Mouse (Mus musculus): ENCODE measurements at regions not wholly inside any gene's neighbourhood (a gene's known extent, or its start where the extent isn't known, plus 50 kb on each side); places are given as distances from the start of the nearest gene placed in this dataset.

DNA sequence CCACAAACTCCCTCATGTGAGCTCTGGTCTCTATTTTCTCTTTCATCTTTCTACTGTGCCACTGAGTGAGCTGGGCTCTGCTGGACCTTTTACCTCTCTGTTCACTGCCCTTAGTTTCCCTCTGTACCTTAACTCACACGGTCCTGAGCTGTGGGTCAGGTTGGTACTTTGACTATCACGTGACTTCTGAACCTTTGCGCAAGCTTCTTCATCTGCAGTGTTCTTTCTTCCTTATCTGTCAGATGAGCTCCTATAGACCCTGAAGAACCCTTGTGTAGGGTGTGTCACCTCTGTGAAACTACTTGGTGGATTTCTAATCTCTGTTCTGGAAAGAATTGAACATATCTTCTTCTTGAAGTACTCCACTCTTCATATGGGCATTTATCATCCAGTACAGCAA, 279.3 kb downstream of the Rps24 start:
- H3K36me3 ChIP-seq (ENCODE audit: control insufficient read depth, insufficient read depth, low read length), result no peaks in the 10 kb centered on the region
- no peaks in the 10 kb centered on the region for H3K9me3 ChIP-seq (ENCODE audit: control insufficient read depth, low read length)
- H3K4me2 ChIP-seq (ENCODE audit: low read depth, low read length), result no peak overlapping the region
- no peak overlapping the region for H3K4me3 ChIP-seq (ENCODE audit: low read length)
- no peaks in the 10 kb centered on the region for H3K27me3 ChIP-seq (replicated peaks; ENCODE audit: control insufficient read depth, insufficient read depth, low read length)
- 0 out of 2 replicates have a peak, but pooled peaks cover 2% of the 10 kb centered on the region for H3K4me1 ChIP-seq (ENCODE audit: control insufficient read depth, insufficient read depth, low read length)
- no peak overlapping the region for H3K27ac ChIP-seq (ENCODE audit: low read length)
- peak; percentile 72 for ATAC-seq
- H3K9ac ChIP-seq (ENCODE audit: low read depth, low read length), result no peak overlapping the region
- WGBS, result 62% methylated on average over 3 of the region's 3 CpGs

DNA sequence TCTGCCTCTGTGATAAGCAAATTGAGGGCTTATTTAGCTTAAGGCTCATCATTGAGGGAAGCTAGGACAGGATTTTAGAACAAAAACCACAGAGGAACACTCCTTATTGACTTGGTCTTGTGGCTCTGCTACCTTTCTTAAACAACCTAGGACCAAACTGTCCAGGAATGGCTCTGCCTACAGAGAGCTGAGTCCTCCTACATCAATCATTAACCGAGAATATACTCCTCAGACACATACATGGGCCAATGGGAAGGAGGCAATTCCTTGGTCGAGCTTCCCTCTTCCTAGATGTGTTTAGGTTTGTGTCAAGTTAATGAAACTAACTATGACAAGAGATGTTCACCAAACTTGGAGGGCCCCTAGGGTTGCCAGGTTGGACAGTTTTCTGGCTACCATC, 279.8 kb downstream of the Rps24 start:
- H3K9me3 ChIP-seq (ENCODE audit: control insufficient read depth, low read length), result no peaks in the 10 kb centered on the region
- H3K4me3 ChIP-seq (ENCODE audit: low read length), result no peak overlapping the region
- no peak overlapping the region for H3K4me2 ChIP-seq (ENCODE audit: low read depth, low read length)
- peak; percentile 66 for ATAC-seq
- H3K36me3 ChIP-seq (ENCODE audit: control insufficient read depth, insufficient read depth, low read length), result no peaks in the 10 kb centered on the region
- 49% methylated on average over 2 of the region's 2 CpGs for WGBS
- H3K27me3 ChIP-seq (replicated peaks; ENCODE audit: control insufficient read depth, insufficient read depth, low read length), result no peaks in the 10 kb centered on the region
- no peak overlapping the region for H3K27ac ChIP-seq (ENCODE audit: low read length)
- H3K4me1 ChIP-seq (ENCODE audit: control insufficient read depth, insufficient read depth, low read length), result 0 out of 2 replicates have a peak, but pooled peaks cover 2% of the 10 kb centered on the region
- no peak overlapping the region for H3K9ac ChIP-seq (ENCODE audit: low read depth, low read length)

DNA sequence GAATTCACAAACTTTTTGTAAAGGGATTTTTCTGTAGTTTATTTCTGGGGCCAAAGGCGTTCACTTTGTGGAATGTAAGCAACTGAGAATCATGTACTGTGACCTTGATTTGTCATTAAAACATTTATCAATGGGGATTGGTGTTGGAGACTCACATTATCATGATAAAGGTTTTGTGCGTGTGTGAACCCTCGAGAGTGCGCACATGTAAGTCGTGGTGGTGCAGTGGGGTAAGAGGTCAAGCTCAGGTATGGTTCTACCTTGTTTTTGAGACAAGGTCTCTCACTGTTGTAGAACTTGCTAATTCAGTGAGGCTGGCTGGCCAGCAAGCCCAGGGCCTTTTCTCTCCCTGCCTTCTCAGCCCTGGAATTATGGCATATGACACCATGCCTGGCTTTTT, 280.4 kb downstream of the Rps24 start:
- H3K27ac ChIP-seq (ENCODE audit: low read length), result no peak overlapping the region
- no peak overlapping the region for H3K4me3 ChIP-seq (ENCODE audit: low read length)
- no peaks in the 10 kb centered on the region for H3K36me3 ChIP-seq (ENCODE audit: control insufficient read depth, insufficient read depth, low read length)
- H3K4me2 ChIP-seq (ENCODE audit: low read depth, low read length), result no peak overlapping the region
- H3K9ac ChIP-seq (ENCODE audit: low read depth, low read length), result no peak overlapping the region
- no peaks in the 10 kb centered on the region for H3K9me3 ChIP-seq (ENCODE audit: control insufficient read depth, low read length)
- H3K4me1 ChIP-seq (ENCODE audit: control insufficient read depth, insufficient read depth, low read length), result 0 out of 2 replicates have a peak, but pooled peaks cover 5% of the 10 kb centered on the region
- no peaks in the 10 kb centered on the region for H3K27me3 ChIP-seq (replicated peaks; ENCODE audit: control insufficient read depth, insufficient read depth, low read length)
- ATAC-seq, result no peak
- WGBS, result 79% methylated on average over 5 of the region's 5 CpGs

DNA sequence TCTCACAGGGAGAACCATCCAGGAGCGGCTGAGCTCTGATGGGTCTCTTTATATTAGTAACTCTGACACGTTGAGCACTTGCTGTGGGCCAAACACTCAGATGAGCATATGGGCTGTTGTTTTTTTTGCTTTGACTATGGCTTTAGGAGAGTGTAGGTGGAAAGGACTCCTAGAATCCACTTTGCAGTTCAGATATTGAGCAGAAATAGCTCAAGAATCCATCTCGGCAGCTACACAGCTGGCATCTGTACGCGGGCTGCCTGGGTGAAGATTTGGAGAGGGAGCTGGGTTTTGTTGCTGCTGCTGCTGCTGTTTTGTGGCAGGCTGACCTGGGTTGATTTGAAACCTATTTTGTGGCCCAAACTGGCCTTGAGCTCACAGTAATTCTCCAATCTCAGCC, 281.0 kb downstream of the Rps24 start:
- no peak overlapping the region for H3K9ac ChIP-seq (ENCODE audit: low read depth, low read length)
- H3K36me3 ChIP-seq (ENCODE audit: control insufficient read depth, insufficient read depth, low read length), result no peaks in the 10 kb centered on the region
- ATAC-seq, result no peak
- H3K27me3 ChIP-seq (replicated peaks; ENCODE audit: control insufficient read depth, insufficient read depth, low read length), result no peaks in the 10 kb centered on the region
- 0 out of 2 replicates have a peak, but pooled peaks cover 5% of the 10 kb centered on the region for H3K4me1 ChIP-seq (ENCODE audit: control insufficient read depth, insufficient read depth, low read length)
- H3K4me3 ChIP-seq (ENCODE audit: low read length), result no peak overlapping the region
- 79% methylated on average over 5 of the region's 5 CpGs for WGBS
- no peak overlapping the region for H3K4me2 ChIP-seq (ENCODE audit: low read depth, low read length)
- H3K9me3 ChIP-seq (ENCODE audit: control insufficient read depth, low read length), result no peaks in the 10 kb centered on the region
- no peak overlapping the region for H3K27ac ChIP-seq (ENCODE audit: low read length)

DNA sequence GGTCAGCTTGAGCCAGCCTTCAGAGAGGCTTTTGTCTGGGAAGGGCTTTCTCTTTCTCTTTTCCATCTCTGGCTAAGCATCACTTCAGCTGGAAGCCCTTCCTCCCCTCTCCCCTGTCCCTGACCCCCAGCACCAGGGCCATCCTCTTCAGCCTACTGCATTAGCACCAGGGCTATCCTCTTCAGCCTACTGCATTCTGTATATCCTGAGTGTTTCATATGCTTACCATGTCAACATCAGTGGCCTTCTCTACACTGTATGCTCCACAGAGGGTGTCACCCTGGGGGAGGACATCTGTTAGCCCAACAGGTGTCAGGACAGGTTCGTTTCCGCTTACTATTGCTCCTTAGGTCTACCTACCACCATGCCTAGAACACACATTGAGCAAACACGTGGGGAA, 282.5 kb downstream of the Rps24 start:
- 56% methylated on average over 3 of the region's 3 CpGs for WGBS
- H3K4me1 ChIP-seq (ENCODE audit: control insufficient read depth, insufficient read depth, low read length), result 0 out of 2 replicates have a peak, but pooled peaks cover 5% of the 10 kb centered on the region
- H3K4me3 ChIP-seq (ENCODE audit: low read length), result no peak overlapping the region
- H3K27me3 ChIP-seq (replicated peaks; ENCODE audit: control insufficient read depth, insufficient read depth, low read length), result no peaks in the 10 kb centered on the region
- no peaks in the 10 kb centered on the region for H3K9me3 ChIP-seq (ENCODE audit: control insufficient read depth, low read length)
- no peak overlapping the region for H3K27ac ChIP-seq (ENCODE audit: low read length)
- ATAC-seq, result no peak
- H3K9ac ChIP-seq (ENCODE audit: low read depth, low read length), result no peak overlapping the region
- H3K36me3 ChIP-seq (ENCODE audit: control insufficient read depth, insufficient read depth, low read length), result no peaks in the 10 kb centered on the region
- H3K4me2 ChIP-seq (ENCODE audit: low read depth, low read length), result no peak overlapping the region

DNA sequence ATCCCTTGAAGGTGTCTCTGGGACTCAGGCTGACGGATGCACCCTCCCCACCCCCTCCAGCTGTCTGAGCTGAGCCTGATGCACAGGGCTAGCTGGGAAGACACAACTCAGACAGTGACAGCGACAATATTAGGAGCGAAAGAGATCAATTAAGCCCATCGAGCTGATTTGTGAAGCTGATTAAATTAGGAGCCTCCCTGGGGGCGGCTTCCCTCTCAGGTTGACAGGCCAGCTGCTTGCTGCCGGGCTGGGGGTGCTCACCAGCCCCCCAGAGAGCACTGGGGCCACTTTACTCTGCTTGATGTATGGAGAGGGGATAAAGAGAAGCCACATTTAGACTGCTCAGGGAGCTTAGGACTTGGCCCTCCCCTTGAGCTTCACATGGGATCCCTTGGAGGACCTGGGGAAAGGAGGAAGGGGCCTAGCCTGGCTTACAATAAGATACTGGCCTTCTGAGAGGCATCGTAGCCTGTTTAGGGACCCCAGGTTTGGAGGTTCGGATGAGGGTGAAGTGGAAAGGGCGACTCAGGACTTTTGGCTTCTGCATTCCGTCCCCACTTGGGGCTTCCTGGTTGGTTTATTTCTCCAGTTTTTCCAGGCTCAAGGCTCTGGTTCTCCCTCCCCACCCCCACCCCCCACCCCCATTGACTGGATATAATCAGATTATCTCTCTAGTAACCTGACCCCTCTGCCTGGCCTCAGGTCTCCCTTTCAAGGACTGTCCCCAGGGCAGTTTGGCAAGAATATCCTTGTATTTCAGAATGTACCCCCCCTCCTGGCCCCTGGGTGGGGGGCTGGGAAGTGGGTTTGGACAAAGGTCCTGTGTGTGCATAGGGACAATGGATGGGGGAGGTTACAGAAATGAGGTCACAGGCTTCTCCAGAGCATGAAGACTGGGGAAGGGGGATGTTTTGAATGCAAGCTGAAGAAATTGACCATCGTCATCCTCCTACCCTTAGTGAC, 283.4 kb downstream of the Rps24 start:
- no peaks in the 10 kb centered on the region for H3K36me3 ChIP-seq (ENCODE audit: control insufficient read depth, insufficient read depth, low read length)
- no peaks in the 10 kb centered on the region for H3K27me3 ChIP-seq (replicated peaks; ENCODE audit: control insufficient read depth, insufficient read depth, low read length)
- no peaks in the 10 kb centered on the region for H3K9me3 ChIP-seq (ENCODE audit: control insufficient read depth, low read length)
- H3K4me3 ChIP-seq (ENCODE audit: low read length), result no peak overlapping the region
- peak overlapping the region; percentile 11; the same call in 1 of the 2 replicates for H3K9ac ChIP-seq (ENCODE audit: low read depth, low read length)
- no peak overlapping the region for H3K4me2 ChIP-seq (ENCODE audit: low read depth, low read length)
- H3K4me1 ChIP-seq (ENCODE audit: control insufficient read depth, insufficient read depth, low read length), result 0 out of 2 replicates have a peak, but pooled peaks cover 5% of the 10 kb centered on the region
- no peak for ATAC-seq
- H3K27ac ChIP-seq (ENCODE audit: low read length), result no peak overlapping the region
- WGBS, result 49% methylated on average over 11 of the region's 11 CpGs

DNA sequence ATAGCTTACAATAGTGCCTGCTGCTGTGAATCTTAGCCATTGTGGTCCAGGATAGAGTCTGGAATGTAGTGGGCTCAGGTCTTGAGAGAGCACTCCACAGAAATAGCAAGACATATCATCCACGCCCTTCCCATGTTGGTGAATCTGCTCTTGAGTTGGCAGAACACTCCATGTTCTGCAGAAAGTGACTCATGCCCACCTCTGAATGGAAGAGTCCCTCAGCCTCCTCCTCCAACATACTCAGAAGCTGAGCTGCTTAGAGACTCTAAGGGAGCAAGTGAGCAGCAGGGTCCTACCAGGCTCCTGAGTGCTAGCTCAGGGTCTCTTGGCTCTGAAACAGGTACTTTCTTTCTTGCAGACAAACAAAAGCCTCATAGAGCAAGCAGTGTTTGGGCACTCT, 284.7 kb downstream of the Rps24 start:
- Histone ChIP-seq H3K4me2 (ENCODE audit: low read depth, low read length) (no peak overlapping the region), H3K36me3 (ENCODE audit: control insufficient read depth, insufficient read depth, low read length) (no peaks in the 10 kb centered on the region), H3K27ac (ENCODE audit: low read length) (no peak overlapping the region), H3K27me3 (replicated peaks; ENCODE audit: control insufficient read depth, insufficient read depth, low read length) (no peaks in the 10 kb centered on the region), H3K4me1 (ENCODE audit: control insufficient read depth, insufficient read depth, low read length) (0 out of 2 replicates have a peak, but pooled peaks cover 3% of the 10 kb centered on the region), H3K9me3 (ENCODE audit: control insufficient read depth, low read length) (no peaks in the 10 kb centered on the region), H3K9ac (ENCODE audit: low read depth, low read length) (no peak overlapping the region), H3K4me3 (ENCODE audit: low read length) (no peak overlapping the region)
- 74% methylated on average over 1 of the region's 1 CpGs for WGBS
- ATAC-seq, result no peak

DNA sequence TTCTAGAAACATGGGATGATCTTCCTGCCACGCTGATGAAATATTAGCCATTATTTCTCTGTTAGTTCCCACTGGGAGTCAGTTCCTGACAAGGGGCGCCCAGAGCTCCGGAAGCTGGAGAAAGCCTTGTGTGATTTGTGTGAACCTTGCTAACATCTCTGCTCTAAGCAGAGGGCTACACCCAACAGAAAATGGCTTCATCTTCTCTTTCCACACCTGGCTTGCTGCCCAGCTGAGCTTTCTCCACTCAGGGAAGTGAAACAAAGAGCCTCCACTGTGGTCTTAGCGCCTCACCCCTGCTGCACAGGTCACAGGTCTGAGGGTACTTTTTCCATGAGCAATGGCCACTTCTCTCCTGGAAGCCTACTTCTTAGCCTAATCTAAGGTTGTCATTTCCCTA, 285.2 kb downstream of the Rps24 start:
- 66% methylated on average over 4 of the region's 4 CpGs for WGBS
- no peak overlapping the region for H3K4me2 ChIP-seq (ENCODE audit: low read depth, low read length)
- no peak overlapping the region for H3K9ac ChIP-seq (ENCODE audit: low read depth, low read length)
- H3K27me3 ChIP-seq (replicated peaks; ENCODE audit: control insufficient read depth, insufficient read depth, low read length), result no peaks in the 10 kb centered on the region
- H3K4me3 ChIP-seq (ENCODE audit: low read length), result no peak overlapping the region
- no peaks in the 10 kb centered on the region for H3K36me3 ChIP-seq (ENCODE audit: control insufficient read depth, insufficient read depth, low read length)
- ATAC-seq, result no peak
- H3K9me3 ChIP-seq (ENCODE audit: control insufficient read depth, low read length), result no peaks in the 10 kb centered on the region
- H3K4me1 ChIP-seq (ENCODE audit: control insufficient read depth, insufficient read depth, low read length), result 0 out of 2 replicates have a peak, but pooled peaks cover 2% of the 10 kb centered on the region
- no peak overlapping the region for H3K27ac ChIP-seq (ENCODE audit: low read length)

DNA sequence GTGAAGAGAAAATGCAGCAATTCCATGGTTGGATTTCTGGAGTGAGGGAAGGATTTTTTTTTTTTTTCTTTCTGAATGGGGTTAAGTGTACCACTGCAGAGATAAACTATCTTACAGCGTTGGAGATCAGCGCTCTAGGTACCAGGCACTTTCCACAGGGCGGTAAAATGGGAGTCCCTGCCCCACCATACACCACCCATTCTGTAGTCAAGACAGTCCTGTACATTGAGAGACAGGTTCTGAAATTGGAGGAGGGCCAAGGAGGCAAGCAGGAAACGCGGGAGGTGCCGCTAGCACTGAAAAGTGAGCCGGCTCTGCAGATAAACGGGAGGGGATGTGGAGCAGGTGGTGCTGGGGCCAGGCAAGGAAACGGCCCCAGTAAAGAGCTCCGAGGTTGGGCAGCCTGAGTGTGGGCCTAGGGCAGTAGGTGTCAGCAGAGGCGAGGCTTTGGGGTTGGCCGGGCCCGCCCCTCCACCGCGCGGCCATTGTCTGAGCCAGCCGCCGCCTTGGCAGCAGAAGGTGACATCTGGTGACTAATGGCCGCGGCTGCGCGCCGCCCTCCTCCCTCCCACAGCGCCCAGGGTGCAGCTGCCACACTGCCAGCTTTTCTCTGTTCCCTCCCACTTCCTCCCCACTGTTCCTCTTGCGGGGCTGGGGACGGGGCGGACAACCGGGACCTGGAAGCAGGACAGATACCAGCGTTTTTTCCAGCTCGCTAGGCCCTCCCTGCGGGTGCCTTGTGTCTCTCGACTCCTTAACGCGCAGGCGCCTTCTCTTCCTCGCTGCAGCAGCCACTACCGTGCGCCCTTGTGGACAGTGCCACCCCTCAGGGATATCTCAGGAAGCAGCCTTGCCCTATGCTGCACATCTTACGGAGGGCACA, 292.1 kb downstream of the Rps24 start:
- peaks cover 15% of the 10 kb centered on the region for H3K4me1 ChIP-seq (ENCODE audit: control insufficient read depth, insufficient read depth, low read length)
- peak overlapping the region; percentile 75 for H3K9ac ChIP-seq (ENCODE audit: low read depth, low read length)
- under 1% methylated on average over 39 of the region's 39 CpGs for WGBS
- peak; percentile 99 for ATAC-seq
- peak overlapping the region; percentile 55 for H3K4me3 ChIP-seq (ENCODE audit: low read length)
- H3K27me3 ChIP-seq (replicated peaks; ENCODE audit: control insufficient read depth, insufficient read depth, low read length), result no peaks in the 10 kb centered on the region
- no peaks in the 10 kb centered on the region for H3K36me3 ChIP-seq (ENCODE audit: control insufficient read depth, insufficient read depth, low read length)
- peak overlapping the region; percentile 91 for H3K27ac ChIP-seq (ENCODE audit: low read length)
- H3K9me3 ChIP-seq (ENCODE audit: control insufficient read depth, low read length), result no peaks in the 10 kb centered on the region
- peak overlapping the region; percentile 78 for H3K4me2 ChIP-seq (ENCODE audit: low read depth, low read length)

Measured in intestine, embryonic 16.5 days (tissue).